Mouse (Mus musculus) gastrocnemius, postnatal 36 days (tissue): Measurements from ENCODE around the gene Lamb3. TPM values are rescaled to one million over a fixed set of nuclear protein-coding genes. Genes with fewer than 3 reads are reported as not detected.

Source experiments
- DNase-seq, 2 experiments: peaks; one replicate each; pipeline ENCODE4 v3.0.0; 2022
- intact Hi-C: fragments of 180-260 bp; cut with DNase I; formaldehyde crosslinking; loops from one replicate; pipeline ENCODE4 v1.15.1; 2025
- total RNA-seq, 2 experiments: library from RNA; stranded (reverse); gene quantifications; 2 replicates each; pipeline ENCODE4 v1.2.3; 2021

Lamb3 gene
- total RNA-seq, 2 experiments from 2014 or later, result 1.9 to 2.6 TPM

- intact Hi-C loops, result no loop called here
- no peak for DNase-seq
Observed at GRCm38 (mm10) chr1:193200640-193201382, 6.7 kb upstream of the Lamb3 start.

DNA sequence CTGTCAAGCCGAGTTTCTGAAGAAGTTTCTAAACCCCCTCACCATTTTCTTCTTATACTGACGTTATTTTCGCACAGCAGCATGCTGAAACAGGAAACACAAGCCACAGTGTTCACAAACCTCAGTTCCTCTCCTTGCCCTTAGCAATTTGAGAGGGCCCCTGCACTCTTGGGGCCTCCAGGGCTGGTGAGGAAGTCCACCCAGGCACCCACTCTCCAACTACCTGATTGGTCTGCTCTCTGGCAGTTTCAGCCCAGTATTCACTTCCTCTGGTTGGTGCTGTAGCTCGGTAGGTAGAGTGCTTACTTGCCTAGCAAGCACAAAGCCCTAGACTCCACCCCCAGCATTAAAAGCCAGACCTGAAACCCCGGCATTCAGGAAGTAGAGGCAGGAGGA, 6.1 kb upstream of the Lamb3 start, which contains the start of gene Traf3ip3:
Gene Traf3ip3, minus strand, starts transcription at position 321 of the 396 bp plus-strand sequence.
- intact Hi-C loops, result no loop called here
- no peak for DNase-seq

GRCm38 (mm10) chr1:193203821-193204220, 3.7 kb upstream of the Lamb3 start:
- intact Hi-C loops, result no loop called here
- DNase-seq, result no peak

- no peak for DNase-seq
- intact Hi-C loops, result no loop called here
Observed at GRCm38 (mm10) chr1:193205431-193205830, 2.1 kb upstream of the Lamb3 start.

DNA sequence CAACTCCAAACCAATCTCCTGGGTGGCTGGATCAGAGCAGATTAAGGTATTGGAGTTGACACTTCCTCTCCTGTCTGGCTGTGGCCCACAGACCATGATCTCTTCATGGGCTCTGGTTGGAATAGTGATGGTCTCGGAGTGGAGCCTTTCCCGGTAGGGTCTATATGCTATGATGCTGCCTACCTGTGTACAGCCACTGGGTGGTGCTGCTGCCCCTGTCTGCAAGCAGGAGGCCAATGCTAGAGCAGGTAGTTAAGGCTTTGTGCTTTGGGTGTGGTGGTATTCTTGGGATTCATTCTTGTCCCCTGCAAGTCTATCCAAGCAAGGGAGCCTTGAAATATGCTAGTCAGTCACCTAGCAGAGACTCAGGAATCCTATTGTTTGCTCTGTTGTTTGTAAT, 679 bp downstream of the Lamb3 start:
- intact Hi-C loops, result loop anchor here (2.0 kb wide), 1 partner anchor 117 kb away; no protein-coding TSS in a partner anchor
- DNase-seq, result no peak

DNA sequence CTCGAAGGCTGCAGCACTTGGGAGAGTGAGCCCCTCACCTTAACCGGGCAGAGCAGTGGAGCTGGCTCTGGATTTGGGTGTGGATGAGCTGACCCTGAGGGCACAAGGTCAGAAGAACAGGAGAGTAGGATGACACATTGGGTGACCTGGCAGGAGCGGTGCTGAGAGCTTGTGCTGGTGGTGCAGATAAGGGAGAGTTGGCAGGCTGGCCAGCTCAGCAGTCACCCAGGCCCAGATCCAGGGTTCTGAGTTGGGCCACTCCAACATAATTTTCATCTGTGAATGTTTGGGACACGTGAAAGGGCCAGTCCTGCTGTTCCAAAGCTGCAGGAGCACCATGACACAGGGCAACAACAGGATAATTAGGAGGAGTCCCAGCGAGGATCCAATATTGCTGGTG, 3.9 kb downstream of the Lamb3 start:
- intact Hi-C loops, result no loop called here
- no peak for DNase-seq

GRCm38 (mm10) chr1:193214053-193214452, 6.6 kb downstream of the Lamb3 start:
- intact Hi-C loops, result no loop called here
- DNase-seq, result no peak

GRCm38 (mm10) chr1:193216000-193216399, 8.5 kb downstream of the Lamb3 start:
- DNase-seq, result no peak
- intact Hi-C loops, result loop anchor here (5.0 kb wide), 1 partner anchor 151 kb away; no protein-coding TSS in a partner anchor

- DNase-seq, result no peak
- intact Hi-C loops, result no loop called here
Observed at GRCm38 (mm10) chr1:193220408-193220807, 12.9 kb downstream of the Lamb3 start.

DNA sequence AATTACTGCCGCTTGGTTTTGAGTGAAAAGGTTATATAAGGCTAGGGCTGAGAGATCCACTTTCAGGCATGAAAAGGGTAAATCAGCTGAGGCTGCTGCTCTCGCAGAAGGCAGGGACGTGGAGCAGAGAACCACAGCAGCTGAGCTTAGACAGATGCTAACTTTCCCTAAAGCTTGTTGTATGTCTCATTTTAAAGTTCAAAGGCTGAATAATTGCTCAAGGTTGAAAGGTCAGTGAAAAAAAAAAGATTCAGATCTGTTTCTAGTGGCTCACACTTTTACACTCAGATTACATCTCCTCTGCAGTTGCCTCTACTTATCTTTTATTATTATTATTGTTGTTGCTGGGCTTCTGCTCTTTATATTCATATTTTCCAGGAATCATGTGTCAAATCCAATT, 18.0 kb downstream of the Lamb3 start:
- intact Hi-C loops, result no loop called here

DNA sequence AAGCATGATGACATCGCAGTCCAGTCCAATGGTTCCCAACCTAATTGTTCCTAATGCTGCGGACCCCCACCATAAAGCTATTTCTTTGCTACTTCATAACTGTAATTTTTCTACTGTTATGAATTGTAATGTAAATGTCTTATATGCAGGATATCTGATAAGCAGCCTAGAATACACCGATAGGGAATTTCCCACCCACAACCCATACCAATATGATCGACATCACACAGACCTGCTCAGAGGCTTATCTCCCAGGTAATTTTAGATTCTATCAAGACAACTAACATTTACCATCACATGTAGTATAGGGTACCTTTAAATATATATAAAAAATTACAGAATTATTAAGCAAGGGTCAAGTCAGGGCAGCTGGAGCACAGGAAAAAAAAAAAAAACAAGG, 18.6 kb downstream of the Lamb3 start:
- intact Hi-C loops, result no loop called here
- DNase-seq, result no peak

More for the DNA sequence above, 18.0 kb downstream of the Lamb3 start:
- no peak for DNase-seq

- intact Hi-C loops, result no loop called here
- DNase-seq, result no peak
Observed at GRCm38 (mm10) chr1:193226724-193227522, 19.4 kb downstream of the Lamb3 start.

DNA sequence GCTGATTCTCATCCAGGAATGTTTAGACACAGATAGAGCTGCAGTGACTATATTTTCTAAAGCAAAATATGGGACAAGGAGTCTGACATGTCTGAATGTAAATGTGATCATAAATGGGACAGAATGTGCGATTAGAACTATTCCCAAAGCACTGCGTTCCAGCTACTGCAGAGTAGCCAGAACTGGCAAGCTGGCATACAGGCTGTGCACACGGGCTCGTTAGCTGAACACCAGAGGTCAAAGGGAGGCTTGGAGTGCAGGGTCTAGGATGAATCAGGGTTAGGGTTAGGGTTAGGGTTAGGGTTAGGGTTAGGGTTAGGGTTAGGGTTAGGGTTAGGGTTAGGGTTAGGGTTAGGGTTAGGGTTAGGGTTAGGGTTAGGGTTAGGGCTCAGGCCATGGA, 20.0 kb downstream of the Lamb3 start:
- intact Hi-C loops, result no loop called here

GRCm38 (mm10) chr1:193229570-193229969, 22.1 kb downstream of the Lamb3 start:
- intact Hi-C loops, result no loop called here
- DNase-seq, result no peak

More for the DNA sequence above, 20.0 kb downstream of the Lamb3 start:
- no peak for DNase-seq

DNA sequence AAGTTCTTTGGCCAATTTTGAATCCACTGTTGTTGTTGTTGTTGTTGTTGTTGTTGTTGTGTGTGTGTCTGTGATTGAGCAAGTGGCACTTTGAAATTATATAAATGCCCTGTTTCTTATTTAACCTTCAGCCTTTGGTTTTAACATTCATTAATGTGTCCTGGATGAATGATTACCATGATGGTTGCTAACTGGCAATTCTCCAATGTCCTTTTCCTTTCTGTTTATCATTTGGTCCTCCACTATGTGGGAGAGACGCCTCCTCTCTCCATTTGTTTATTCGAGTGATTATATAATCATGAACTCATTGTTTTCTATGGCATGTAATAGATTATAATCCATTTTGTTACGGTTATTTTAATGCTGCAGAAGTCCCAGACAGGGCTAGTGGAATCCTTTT, 23.0 kb downstream of the Lamb3 start:
- intact Hi-C loops, result no loop called here
- DNase-seq, result no peak

DNA sequence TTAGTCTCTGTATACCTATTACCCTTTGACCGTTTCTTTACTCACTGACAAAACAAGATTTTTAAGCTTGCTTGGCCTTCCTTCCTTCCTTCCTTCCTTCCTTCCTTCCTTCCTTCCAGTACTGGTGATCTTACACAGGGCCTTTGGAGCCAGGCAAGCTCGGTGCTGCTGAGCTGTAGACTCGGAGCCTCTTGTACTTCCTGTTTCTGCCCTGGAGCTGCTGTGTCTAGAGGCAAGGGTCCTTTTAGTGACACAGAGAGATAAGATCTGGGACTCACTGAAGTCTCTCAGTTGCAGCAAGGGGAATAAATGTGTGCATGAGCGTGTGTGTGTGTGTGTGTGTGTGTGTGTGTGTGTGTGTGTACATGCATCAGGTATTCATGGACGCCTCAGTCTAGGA, 23.4 kb downstream of the Lamb3 start:
- intact Hi-C loops, result no loop called here
- DNase-seq, result no peak

GRCm38 (mm10) chr1:193232732-193233131, 25.2 kb downstream of the Lamb3 start:
- DNase-seq, result no peak
- intact Hi-C loops, result no loop called here

DNA sequence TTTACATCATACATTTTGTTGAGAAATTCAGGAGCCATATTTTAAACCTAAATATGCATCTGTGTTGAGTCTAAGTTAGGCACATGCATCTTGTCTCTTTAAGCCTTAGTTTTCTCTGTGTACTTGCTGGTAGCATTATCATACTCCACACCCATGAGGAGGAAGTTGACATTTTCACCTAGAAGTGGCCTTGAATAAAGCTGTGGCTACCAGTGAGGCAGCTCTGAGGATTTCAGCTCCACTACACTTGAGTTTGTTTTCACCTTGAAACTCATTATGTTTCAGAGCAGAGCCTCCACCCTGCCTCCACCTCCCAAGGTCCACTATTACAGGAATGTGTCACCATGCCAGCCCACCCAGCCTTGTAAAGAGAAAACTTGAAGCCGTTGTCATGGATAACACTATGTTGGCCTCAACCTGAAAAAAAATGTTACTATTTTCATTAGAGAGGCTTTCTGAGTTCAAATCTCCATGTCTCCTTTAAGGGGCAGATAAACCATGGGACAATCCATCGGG, 26.7 kb downstream of the Lamb3 start:
- intact Hi-C loops, result no loop called here
- no peak for DNase-seq

GRCm38 (mm10) chr1:193234930-193235329, 27.4 kb downstream of the Lamb3 start:
- DNase-seq, result no peak
- intact Hi-C loops, result no loop called here

GRCm38 (mm10) chr1:193238426-193238825, 30.9 kb downstream of the Lamb3 start:
- DNase-seq, result no peak
- intact Hi-C loops, result no loop called here

DNA sequence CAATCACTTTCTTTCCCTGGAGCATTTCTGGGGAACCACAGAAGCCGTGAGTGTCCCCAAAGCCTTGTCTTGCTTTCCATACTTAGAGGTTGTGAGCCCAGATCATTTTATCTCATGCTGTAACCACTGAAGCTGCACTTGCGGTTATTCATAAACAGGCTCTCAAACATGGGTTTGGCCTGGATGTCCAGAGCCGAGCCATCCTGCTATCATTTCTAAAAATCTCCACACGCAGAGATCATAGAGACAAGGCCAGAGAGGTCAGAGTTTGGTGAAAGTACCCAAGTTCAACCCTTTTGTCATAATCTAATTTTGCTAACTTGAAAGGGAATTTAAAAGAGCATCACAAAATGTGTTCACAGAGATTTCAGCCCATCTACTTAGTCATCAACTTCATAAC, 33.9 kb downstream of the Lamb3 start:
- no peak for DNase-seq
- intact Hi-C loops, result no loop called here
